Mouse (Mus musculus): Measurements from ENCODE around the gene Lrrc8d.

- TF ChIP-seq CTCF (IDR thresholded peaks at IDR 0.05; ENCODE audit: borderline replicate concordance, extremely low read depth, insufficient read depth, insufficient read length) (no peak), POLR2A (IDR thresholded peaks at IDR 0.05; ENCODE audit: borderline replicate concordance, extremely low read depth, insufficient read depth, insufficient read length, poor library complexity, severe bottlenecking) (no peak)
Measured at GRCm38 (mm10) chr5:105702580-105703285, 3.0 kb downstream of the Lrrc8d start.
